Mouse (Mus musculus): ENCODE measurements around the gene Dennd4b. TPM values are rescaled to one million over a fixed set of nuclear protein-coding genes. Genes with fewer than 3 reads are reported as not detected.

Gene Dennd4b
- total and polyA plus RNA-seq, 3 experiments = 35.7 to 45.6 (median 36.5) TPM

GRCm38 (mm10) chr3:90263121-90263771 is 1.7 kb upstream of the Dennd4b start:
- Histone ChIP-seq H3K27ac (no peak overlapping the region), H3K4me1 (ENCODE audit: control insufficient read depth, insufficient read depth, low read length) (peaks cover 5% of the 10 kb centered on the region; the same call in 1 of the 2 replicates), H3K4me3 (no peak overlapping the region), H3K9ac (ENCODE audit: low read depth, low read length) (no peak overlapping the region), H3K36me3 (ENCODE audit: control insufficient read depth, insufficient read depth, low read length) (no peaks in the 10 kb centered on the region), H3K79me2 (replicated peaks; ENCODE audit: control insufficient read depth, insufficient read depth, low read length) (no peaks in the 10 kb centered on the region), H3K27me3 (ENCODE audit: control insufficient read depth, insufficient read depth, low read length) (no peaks in the 10 kb centered on the region)
- intact Hi-C loops (cut with DNase I) = no loop called here
- DNase-seq = no peak
- WGBS = 98% methylated on average over 5 of the region's 5 CpGs
- no peak for TF ChIP-seq EP300 (IDR thresholded peaks at IDR 0.05; ENCODE audit: insufficient read depth, low read depth, low read length)
- no peak for TF ChIP-seq CTCF (IDR thresholded peaks at IDR 0.05)
- no peak for TF ChIP-seq POLR2A (IDR thresholded peaks at IDR 0.05; ENCODE audit: insufficient read depth, low read depth, low read length)

DNA sequence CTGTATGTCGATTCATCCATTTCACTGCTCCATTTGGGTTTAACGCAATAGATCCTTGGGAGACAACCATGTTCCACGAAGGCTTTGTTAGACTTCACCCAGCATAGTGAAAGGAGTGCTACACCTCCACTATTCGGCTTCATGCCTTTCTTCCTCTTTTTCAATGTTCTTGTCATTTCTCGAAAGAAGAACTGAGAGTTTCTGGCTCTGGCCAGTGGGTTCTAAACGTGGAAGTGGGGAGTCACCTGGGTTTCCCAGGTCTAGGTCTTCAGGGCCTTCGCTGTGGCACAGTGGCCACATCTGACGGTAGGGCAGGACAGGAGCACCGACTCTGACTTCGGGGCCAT is 325 bp upstream of the Dennd4b start:
- TF ChIP-seq CTCF (IDR thresholded peaks at IDR 0.05) = no peak
- no peak for TF ChIP-seq EP300 (IDR thresholded peaks at IDR 0.05; ENCODE audit: insufficient read depth, low read depth, low read length)
- no peak for TF ChIP-seq POLR2A (IDR thresholded peaks at IDR 0.05; ENCODE audit: insufficient read depth, low read depth, low read length)
- H3K4me1 ChIP-seq (ENCODE audit: control insufficient read depth, insufficient read depth, low read length) = peaks cover 5% of the 10 kb centered on the region; the same call in 1 of the 2 replicates
- 31% methylated on average over 10 of the region's 10 CpGs for WGBS
- H3K79me2 ChIP-seq (replicated peaks; ENCODE audit: control insufficient read depth, insufficient read depth, low read length) = no peaks in the 10 kb centered on the region
- no peak for DNase-seq
- no peaks in the 10 kb centered on the region for H3K36me3 ChIP-seq (ENCODE audit: control insufficient read depth, insufficient read depth, low read length)
- intact Hi-C loops (cut with DNase I) = loop anchor here (1.0 to 5.0 kb wide), 4 partner anchors 28 to 109 kb away; partner anchors contain the start of genes Gatad2b, Rab13 and Rps27
- no peaks in the 10 kb centered on the region for H3K27me3 ChIP-seq (ENCODE audit: control insufficient read depth, insufficient read depth, low read length)
- H3K9ac ChIP-seq (ENCODE audit: low read depth, low read length) = peak overlapping the region; percentile 57
- H3K4me3 ChIP-seq = peak overlapping the region; percentile 89
- H3K27ac ChIP-seq = peak overlapping the region; percentile 100

DNA sequence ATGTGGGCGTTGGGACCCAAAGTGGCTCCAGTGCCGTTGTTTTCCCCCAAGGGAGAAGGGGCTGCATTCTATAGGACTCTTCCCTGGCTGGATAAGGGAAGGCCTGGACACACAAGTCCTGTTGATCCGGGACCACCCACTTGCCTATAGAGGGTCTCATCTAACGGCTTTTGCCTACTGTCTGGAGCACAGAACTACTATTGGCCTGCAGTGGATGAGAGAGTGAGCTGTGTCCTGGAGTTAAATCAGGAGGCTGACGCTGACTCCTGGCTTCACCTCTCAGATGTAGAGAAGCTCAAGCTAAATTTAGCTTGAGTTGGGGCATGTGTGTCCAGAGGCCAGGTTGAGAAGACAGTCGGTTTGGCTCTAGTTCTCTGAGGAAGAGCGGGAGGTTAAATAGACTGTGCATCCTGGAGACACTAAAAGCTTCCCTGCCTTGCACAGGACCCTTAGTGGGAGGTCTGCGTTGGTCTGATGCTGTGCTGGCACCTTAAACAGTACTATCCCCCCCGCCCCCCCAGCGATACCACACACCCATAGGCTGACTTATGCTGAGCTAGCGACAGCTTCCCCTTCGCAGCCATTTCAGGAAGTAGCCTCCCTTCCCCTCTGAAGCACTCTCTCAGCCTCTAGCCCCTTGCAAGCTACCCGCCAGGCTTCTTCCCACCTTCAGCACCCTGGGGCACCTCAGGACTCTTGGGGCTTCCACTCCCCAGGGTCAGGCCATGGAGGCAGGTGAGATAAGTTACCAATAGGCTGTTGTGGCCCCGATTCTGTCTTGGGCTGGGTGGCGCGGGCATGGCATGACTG is 1.2 kb downstream of the Dennd4b start:
- WGBS = 11% methylated on average over 16 of the region's 16 CpGs

DNA sequence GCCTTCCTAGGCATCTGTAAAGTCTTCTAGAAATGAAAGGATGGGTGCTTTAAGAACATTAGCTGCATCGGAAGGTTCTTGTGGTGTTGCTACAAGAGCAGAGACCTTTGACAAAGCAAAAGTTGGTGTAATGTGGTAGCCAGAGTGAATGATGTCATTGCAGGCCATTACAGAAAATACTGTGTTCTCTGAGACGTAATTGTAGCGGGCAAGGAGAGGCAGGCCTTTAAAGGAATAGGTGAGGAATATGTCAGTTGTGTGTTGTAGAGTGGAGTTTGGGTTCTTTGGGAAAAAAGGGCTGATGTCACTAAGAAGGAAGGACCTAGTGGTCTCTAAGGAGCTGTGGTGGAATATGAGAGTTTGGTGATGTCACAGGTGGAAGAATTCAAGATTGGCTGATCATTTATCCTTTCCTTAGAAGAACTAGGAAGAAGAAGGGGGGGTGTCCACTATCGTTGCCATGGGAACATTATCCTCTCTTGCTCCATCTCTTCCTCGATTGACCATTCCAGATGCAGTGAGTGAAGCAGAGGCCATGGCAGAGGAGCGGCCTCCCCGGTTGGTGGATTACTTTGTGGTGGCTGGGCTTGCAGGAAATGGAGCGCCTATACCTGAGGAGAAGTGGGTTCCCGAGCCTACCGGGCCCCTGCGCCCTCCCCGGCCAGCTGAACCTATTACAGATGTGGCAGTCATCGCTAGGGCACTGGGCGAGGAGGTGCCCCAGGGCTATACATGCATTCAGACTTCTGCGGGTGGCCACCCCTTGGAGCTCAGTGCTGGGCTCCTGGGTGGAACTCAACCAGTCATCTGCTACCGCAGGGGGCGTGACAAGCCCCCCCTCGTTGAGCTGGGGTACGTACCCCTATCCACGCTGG is 2.2 kb downstream of the Dennd4b start:
- H3K9ac ChIP-seq (ENCODE audit: low read depth, low read length) = no peak overlapping the region
- no peaks in the 10 kb centered on the region for H3K79me2 ChIP-seq (replicated peaks; ENCODE audit: control insufficient read depth, insufficient read depth, low read length)
- no peaks in the 10 kb centered on the region for H3K27me3 ChIP-seq (ENCODE audit: control insufficient read depth, insufficient read depth, low read length)
- intact Hi-C loops (cut with DNase I) = loop anchor here (5.0 kb wide), 1 partner anchor 55 kb away; the partner anchor contains the start of genes Rab13 and Rps27
- H3K27ac ChIP-seq = peak overlapping the region; percentile 100
- no peaks in the 10 kb centered on the region for H3K36me3 ChIP-seq (ENCODE audit: control insufficient read depth, insufficient read depth, low read length)
- peaks cover 5% of the 10 kb centered on the region; the same call in 1 of the 2 replicates for H3K4me1 ChIP-seq (ENCODE audit: control insufficient read depth, insufficient read depth, low read length)
- WGBS = 88% methylated on average over 20 of the region's 20 CpGs
- no peak for DNase-seq
- TF ChIP-seq EP300 (IDR thresholded peaks at IDR 0.05; ENCODE audit: insufficient read depth, low read depth, low read length) (no peak), CTCF (IDR thresholded peaks at IDR 0.05) (no peak), POLR2A (IDR thresholded peaks at IDR 0.05; ENCODE audit: insufficient read depth, low read depth, low read length) (no peak)
- no peak overlapping the region for H3K4me3 ChIP-seq

More for the DNA sequence above, 1.2 kb downstream of the Dennd4b start:
- H3K79me2 ChIP-seq (replicated peaks; ENCODE audit: control insufficient read depth, insufficient read depth, low read length) = no peaks in the 10 kb centered on the region
- H3K27me3 ChIP-seq (ENCODE audit: control insufficient read depth, insufficient read depth, low read length) = no peaks in the 10 kb centered on the region
- H3K27ac ChIP-seq = peak overlapping the region; percentile 100
- DNase-seq = peak; percentile 62 to 65
- intact Hi-C loops (cut with DNase I) = loop anchor here (1.0 to 5.0 kb wide), 4 partner anchors 27 to 107 kb away; partner anchors contain the start of genes Gatad2b, Rab13 and Rps27
- H3K4me3 ChIP-seq = peak overlapping the region; percentile 89
- H3K9ac ChIP-seq (ENCODE audit: low read depth, low read length) = peak overlapping the region; percentile 96
- peaks cover 5% of the 10 kb centered on the region; the same call in 1 of the 2 replicates for H3K4me1 ChIP-seq (ENCODE audit: control insufficient read depth, insufficient read depth, low read length)
- H3K36me3 ChIP-seq (ENCODE audit: control insufficient read depth, insufficient read depth, low read length) = no peaks in the 10 kb centered on the region
- peak; percentile 24; the same call in 1 of the 2 replicates for TF ChIP-seq POLR2A (IDR thresholded peaks at IDR 0.05; ENCODE audit: insufficient read depth, low read depth, low read length)
- TF ChIP-seq EP300 (IDR thresholded peaks at IDR 0.05; ENCODE audit: insufficient read depth, low read depth, low read length) = no peak
- no peak for TF ChIP-seq CTCF (IDR thresholded peaks at IDR 0.05)

DNA sequence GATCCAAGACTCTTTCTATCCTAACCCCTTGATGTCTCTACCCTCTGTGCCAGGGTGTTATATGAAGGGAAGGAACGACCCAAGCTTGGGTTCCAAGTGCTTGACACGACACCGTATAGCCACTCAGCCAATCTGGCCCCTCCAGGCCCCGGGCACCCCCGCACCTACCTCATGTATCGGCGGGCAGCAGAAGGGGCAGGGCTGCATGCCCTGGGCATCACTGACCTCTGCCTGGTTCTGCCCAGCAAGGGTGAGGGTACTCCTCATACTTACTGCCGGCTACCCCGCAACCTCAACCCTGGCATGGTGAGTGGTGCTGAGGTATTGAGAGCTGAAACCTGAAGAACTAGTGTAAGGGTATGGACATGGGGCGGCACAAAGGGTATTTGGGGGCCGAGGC is 3.2 kb downstream of the Dennd4b start:
- TF ChIP-seq POLR2A (IDR thresholded peaks at IDR 0.05; ENCODE audit: insufficient read depth, low read depth, low read length) (no peak), EP300 (IDR thresholded peaks at IDR 0.05; ENCODE audit: insufficient read depth, low read depth, low read length) (no peak), CTCF (IDR thresholded peaks at IDR 0.05) (no peak)
- intact Hi-C loops (cut with DNase I) = loop anchor here (5.0 kb wide), 1 partner anchor 56 kb away; the partner anchor contains the start of genes Rab13 and Rps27
- no peak for DNase-seq
- no peaks in the 10 kb centered on the region for H3K79me2 ChIP-seq (replicated peaks; ENCODE audit: control insufficient read depth, insufficient read depth, low read length)
- no peak overlapping the region for H3K9ac ChIP-seq (ENCODE audit: low read depth, low read length)
- H3K36me3 ChIP-seq (ENCODE audit: control insufficient read depth, insufficient read depth, low read length) = no peaks in the 10 kb centered on the region
- peaks cover 5% of the 10 kb centered on the region; the same call in 1 of the 2 replicates for H3K4me1 ChIP-seq (ENCODE audit: control insufficient read depth, insufficient read depth, low read length)
- H3K27me3 ChIP-seq (ENCODE audit: control insufficient read depth, insufficient read depth, low read length) = no peaks in the 10 kb centered on the region
- WGBS = 95% methylated on average over 11 of the region's 11 CpGs
- no peak overlapping the region for H3K27ac ChIP-seq
- no peak overlapping the region for H3K4me3 ChIP-seq
